Mouse (Mus musculus) bone marrow, adult 2 months (tissue): ENCODE data around the gene Vav3. TPM values are rescaled to one million over a fixed set of nuclear protein-coding genes. Genes with fewer than 3 reads are reported as not detected.

Source experiments
- H3K27ac ChIP-seq: fragments of 200-500 bp; 2 replicates; pipeline ENCODE4 v1.5.1; 2012; ENCODE audit warnings: low read depth, mild to moderate bottlenecking, control low read depth, inconsistent platforms, low read length; ENCODE audit not compliant: control insufficient read depth, poor library complexity, insufficient read depth
- H3K4me1 ChIP-seq: fragments of 200-500 bp; 2 replicates; pipeline ENCODE4 v1.6.1; 2011; ENCODE audit warnings: low read length; ENCODE audit not compliant: control insufficient read depth, insufficient read depth
- H3K4me3 ChIP-seq: fragments of 200-500 bp; replicated peaks from 2 replicates; pipeline ENCODE3; 2011; ENCODE audit warnings: mild to moderate bottlenecking, low read depth, low read length, control low read depth; ENCODE audit not compliant: control insufficient read depth
- CTCF ChIP-seq: fragments of 200-500 bp; IDR thresholded peaks from 2 replicates; pipeline ENCODE4 v1.5.1; 2011; ENCODE audit warnings: low read length, control low read depth; ENCODE audit not compliant: control insufficient read depth, insufficient read depth
- POLR2A ChIP-seq: fragments of 200-500 bp; IDR thresholded peaks from 2 replicates; pipeline ENCODE4 v1.6.1; 2011; ENCODE audit warnings: low read depth, mild to moderate bottlenecking, control low read depth, low read length, borderline replicate concordance; ENCODE audit not compliant: control insufficient read depth
- WGBS: fragments of 180-500 bp; shearing (Covaris S2); methylation state at CpG from one replicate; pipeline ENCODE4 v1.1.7; 2018; 5-methylcytosine and 5-hydroxymethylcytosine counted together
- polyA plus RNA-seq: library from polyadenylated mRNA; stranded (reverse); fragments of >200 nt; gene quantifications from 2 replicates; pipeline ENCODE4 v1.2.4, GENCODE M21; 2011; ENCODE audit warnings: low replicate concordance; ENCODE audit not compliant: missing spikeins, insufficient read depth, insufficient read length

The Vav3 gene
- polyA plus RNA-seq, 1 experiment, result 12.7 TPM

GRCm38 (mm10) chr3:109361882-109362281 lies 21.4 kb downstream of the Vav3 start:
- Histone ChIP-seq H3K4me1 (peaks cover 10% of the 10 kb centered on the region), H3K27ac (peak overlapping the region; percentile 10; the same call in 1 of the 2 replicates), H3K4me3 (no peak overlapping the region)
- no peak for TF ChIP-seq POLR2A
- no peak for TF ChIP-seq CTCF
- WGBS, result 1% methylated on average over 5 of the region's 5 CpGs

DNA sequence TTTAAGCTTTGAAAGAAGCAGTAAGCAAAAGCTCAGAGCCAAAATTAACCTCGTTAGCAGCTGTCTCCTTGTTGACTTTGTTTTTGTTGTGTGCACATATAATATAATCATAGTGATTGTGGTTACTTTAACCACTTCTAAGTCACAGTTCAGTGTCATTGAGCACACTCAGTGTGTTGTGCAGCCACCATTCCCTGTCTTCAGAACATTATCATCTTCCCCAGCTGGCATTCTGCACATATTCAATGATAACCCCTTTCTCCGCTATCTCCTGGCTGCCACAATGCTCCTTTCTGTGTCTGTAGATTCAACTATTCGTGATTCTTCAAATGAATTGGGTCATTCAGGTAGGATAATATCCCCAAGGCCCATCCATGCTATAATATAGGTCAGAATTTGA lies 21.9 kb downstream of the Vav3 start:
- 35% methylated on average over 3 of the region's 3 CpGs for WGBS
- peaks cover 10% of the 10 kb centered on the region for H3K4me1 ChIP-seq
- no peak for TF ChIP-seq CTCF
- H3K27ac ChIP-seq, result peak overlapping the region; percentile 10; the same call in 1 of the 2 replicates
- H3K4me3 ChIP-seq, result no peak overlapping the region

DNA sequence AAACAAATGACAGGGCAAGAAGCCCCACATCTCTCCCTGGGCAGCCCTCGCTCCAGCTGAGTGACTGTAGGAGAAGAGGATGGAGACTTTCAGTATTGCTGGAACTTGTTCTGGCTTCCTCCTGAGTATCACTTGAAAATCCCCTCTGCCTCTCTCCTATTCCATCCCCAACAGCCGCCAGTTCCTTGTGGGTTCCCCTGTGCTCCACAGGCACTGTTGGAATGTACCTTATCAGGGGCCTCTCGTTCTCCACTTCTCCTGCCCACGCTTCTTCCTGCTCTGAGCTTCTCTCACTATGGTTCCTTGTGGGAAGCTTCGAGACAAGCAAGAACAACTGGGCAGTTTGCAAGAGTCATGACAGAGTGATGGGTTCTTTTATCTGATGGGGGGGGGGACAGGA lies 23.1 kb downstream of the Vav3 start:
- 41% methylated on average over 5 of the region's 5 CpGs for WGBS
- H3K4me1 ChIP-seq, result peaks cover 10% of the 10 kb centered on the region
- no peak for TF ChIP-seq CTCF
- TF ChIP-seq POLR2A, result no peak
- H3K4me3 ChIP-seq, result no peak overlapping the region
- peak overlapping the region; percentile 31; the same call in 1 of the 2 replicates for H3K27ac ChIP-seq

DNA sequence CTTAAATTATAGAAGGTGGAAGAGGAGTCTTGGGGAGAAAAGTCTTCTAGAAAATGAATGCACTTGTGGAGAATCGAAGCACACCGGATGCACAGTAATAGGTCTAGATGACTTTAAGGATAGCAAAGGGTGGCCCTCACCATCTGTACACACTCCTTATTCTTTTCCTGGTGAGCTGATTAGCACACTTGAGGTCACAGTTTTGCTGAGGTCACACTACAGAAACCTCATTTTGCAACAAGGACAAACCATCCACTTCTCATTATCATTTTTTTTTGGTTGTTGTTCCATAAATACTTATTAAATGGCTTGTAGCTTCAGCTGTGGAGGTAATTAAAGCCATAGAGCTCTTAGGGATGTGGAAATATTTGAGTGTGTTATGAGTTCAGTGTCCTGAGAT lies 25.4 kb downstream of the Vav3 start:
- H3K4me3 ChIP-seq, result no peak overlapping the region
- WGBS, result 48% methylated on average over 2 of the region's 2 CpGs
- H3K4me1 ChIP-seq, result peaks cover 8% of the 10 kb centered on the region
- H3K27ac ChIP-seq, result no peak overlapping the region
- no peak for TF ChIP-seq CTCF
- TF ChIP-seq POLR2A, result no peak

- Histone ChIP-seq H3K27ac (0 out of 2 replicates have a peak overlapping the region, but pooled peaks have one; percentile 24), H3K4me3 (no peak overlapping the region), H3K4me1 (peaks cover 8% of the 10 kb centered on the region)
- 52% methylated on average over 7 of the region's 7 CpGs for WGBS
- TF ChIP-seq POLR2A (no peak), CTCF (no peak)
Observed at GRCm38 (mm10) chr3:109366411-109366851, 26.0 kb downstream of the Vav3 start.

DNA sequence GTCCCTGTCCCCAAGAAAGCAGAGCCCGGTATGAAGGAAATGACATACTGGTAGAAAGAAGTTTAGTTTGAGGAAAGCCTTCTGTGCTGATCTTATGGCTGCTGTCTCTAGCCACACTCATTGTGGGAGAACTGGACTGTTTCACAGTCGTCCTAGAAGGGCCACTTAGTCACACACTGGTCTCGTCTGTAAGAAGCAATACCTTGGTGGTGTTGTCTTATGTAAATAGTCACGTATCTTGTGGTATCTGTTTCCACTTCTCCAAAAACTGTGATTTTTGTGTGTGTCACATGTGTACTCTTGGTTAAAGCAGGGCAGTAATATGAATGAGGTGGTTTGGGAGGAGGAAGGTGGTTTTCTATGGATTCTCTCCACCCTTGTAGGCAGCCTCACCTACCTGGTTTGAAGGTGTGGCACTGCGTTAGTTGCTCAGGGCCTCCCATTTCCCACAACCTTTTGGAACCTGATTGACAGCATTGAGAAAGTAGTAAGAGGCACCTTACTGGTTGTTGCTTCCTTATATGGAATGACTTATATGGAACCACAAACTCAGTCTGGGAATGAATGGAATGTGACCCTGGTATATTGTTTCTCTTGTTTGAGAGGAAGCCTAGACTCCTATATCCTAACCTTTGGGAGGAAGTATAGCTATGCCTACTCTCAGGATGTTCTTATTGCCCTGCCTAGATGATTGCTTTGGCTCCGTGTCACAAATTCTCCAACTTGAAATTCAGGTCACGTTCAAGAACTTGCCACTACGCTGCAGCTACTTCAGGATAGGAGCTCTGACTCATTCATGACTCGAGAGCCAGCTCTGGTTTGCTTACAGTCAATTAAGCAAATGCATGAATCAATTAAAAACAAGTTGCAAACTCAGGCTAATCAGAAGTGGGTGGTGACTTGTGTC lies 28.2 kb downstream of the Vav3 start:
- no peak overlapping the region for H3K27ac ChIP-seq
- peaks cover 4% of the 10 kb centered on the region for H3K4me1 ChIP-seq
- 56% methylated on average over 9 of the region's 9 CpGs for WGBS
- no peak for TF ChIP-seq CTCF
- TF ChIP-seq POLR2A, result no peak
- H3K4me3 ChIP-seq, result no peak overlapping the region

- WGBS, result no CpG with 5 or more reads among the region's 1 CpGs
- Histone ChIP-seq H3K27ac (no peak overlapping the region), H3K4me3 (no peak overlapping the region), H3K4me1 (peaks cover 2% of the 10 kb centered on the region)
- TF ChIP-seq CTCF (no peak), POLR2A (no peak)
Observed at GRCm38 (mm10) chr3:109371576-109371975, 31.1 kb downstream of the Vav3 start.

DNA sequence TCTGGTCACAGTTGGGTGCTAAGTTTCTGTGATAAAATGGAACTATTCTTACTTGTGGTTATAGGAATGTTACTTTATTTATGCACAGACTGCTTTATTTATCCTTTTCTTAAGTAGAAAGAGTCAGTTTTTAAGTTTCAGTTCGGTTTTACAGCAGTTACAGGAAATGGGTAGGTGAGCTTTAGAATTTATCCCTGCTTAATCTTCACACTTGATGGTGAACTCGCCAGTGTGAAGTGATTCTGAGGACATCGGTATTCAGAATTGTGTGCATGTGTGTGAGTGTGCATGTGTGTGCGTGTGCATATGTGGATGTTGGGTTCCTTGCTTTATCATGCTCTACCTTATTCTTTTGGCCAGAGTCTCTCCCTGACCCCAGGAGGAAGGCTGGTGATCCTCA lies 32.2 kb downstream of the Vav3 start:
- no peak overlapping the region for H3K27ac ChIP-seq
- H3K4me1 ChIP-seq, result peaks cover 2% of the 10 kb centered on the region
- no peak overlapping the region for H3K4me3 ChIP-seq
- WGBS, result 52% methylated on average over 4 of the region's 4 CpGs
- TF ChIP-seq CTCF (no peak), POLR2A (no peak)
